Mouse (Mus musculus) Muller cell, postnatal 12 days (primary cell): ENCODE measurements at regions not wholly inside any gene's neighbourhood (a gene's known extent, or its start where the extent isn't known, plus 50 kb on each side); places are given as distances from the start of the nearest gene placed in this dataset.

Source experiments
- DNase-seq: peaks from one replicate; pipeline ENCODE4 v3.0.0-alpha.2; 2015; ENCODE audit errors: inconsistent ontology term

DNA sequence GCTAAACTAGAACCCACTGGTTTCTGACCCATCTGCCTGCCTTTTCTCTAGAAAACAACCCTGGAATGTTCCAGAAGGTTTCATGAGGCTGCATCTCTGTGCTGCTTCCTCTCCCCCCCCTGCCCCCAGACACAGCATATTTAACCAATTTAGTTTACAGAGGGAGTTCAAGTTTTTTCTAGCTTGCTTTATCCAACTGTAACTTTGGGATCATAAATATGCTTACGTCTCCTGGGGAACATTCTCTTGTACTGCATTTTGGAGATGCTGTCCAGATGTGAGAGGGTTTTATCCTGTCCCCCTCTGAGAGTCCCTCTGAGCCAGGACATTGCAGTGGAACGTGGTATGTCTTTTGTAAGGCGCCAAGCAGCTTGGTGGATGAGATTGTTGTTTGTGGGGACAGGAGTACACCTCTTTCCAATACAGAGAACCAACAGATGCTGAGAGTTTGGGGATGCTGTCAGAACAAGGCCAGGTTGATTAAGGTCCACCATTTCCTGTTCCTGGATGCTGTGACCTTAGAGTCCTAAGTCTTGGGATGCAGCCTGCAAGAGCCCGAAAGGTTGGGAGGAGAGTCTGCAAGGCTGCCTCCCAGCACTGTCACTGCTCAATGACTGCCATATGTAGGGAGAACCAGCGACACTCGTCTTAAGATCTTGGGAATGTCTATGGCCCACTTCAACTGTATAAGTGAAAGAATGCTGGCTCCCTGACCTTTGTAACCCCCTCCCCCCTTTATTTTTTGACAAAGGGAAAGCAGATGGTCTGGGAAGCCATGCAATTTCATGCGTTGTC, 51.4 kb upstream of the Tut7 start:
- no peak for DNase-seq
